Mouse (Mus musculus): ENCODE measurements at regions not wholly inside any gene's neighbourhood (a gene's known extent, or its start where the extent isn't known, plus 50 kb on each side); places are given as distances from the start of the nearest gene placed in this dataset.

- intact Hi-C loops (cut with DNase I) = no loop called here
- no peak for TF ChIP-seq CTCF (IDR thresholded peaks at IDR 0.05)
- Histone ChIP-seq H3K4me3 (no peak overlapping the region), H3K27ac (no peak overlapping the region)
- no peak for DNase-seq
Measured at GRCm38 (mm10) chr8:79554311-79554710, 85.1 kb upstream of the Otud4 start.

DNA sequence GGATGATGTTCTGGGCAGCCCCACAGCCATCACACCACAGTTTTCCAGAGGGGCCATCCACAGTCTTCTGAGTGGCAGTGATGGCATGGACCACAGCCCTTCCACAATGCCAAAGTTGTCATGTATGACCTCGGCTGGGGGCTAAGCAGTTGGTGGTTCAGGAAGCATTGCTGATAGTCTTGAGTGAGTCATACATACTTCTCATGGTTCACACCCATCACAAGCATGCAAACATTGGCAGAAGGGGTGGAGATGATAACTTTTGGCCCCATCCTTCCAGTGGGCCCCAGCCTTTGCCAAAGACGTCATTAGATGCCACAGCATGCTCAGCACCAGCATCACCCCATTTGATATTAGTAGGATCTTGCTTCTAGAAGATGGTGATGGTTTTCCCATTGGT, 89.3 kb upstream of the Otud4 start:
- H3K27ac ChIP-seq = no peak overlapping the region
- intact Hi-C loops (cut with DNase I) = no loop called here
- H3K4me3 ChIP-seq = no peak overlapping the region
- DNase-seq = no peak
- no peak for TF ChIP-seq CTCF (IDR thresholded peaks at IDR 0.05)

DNA sequence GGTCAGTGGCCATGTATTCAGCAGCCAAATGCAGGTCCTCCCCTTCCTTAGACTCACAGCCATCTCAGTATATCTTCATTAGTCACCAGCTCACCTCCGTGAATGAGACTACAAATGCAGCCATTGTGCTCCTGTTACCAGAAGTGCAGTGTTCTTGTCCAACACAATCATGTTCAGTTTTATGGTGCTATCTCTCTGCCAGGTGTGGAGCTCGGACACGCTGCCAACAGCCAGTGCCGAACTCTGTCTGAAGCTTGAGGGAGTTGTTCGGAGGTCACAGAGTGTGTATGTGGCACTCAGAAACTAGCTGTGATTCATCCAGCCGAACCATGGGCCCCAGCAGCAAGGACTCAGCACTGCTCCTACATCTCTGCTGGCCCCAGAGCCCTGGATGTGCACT, 91.3 kb upstream of the Otud4 start:
- TF ChIP-seq CTCF (IDR thresholded peaks at IDR 0.05) = no peak
- intact Hi-C loops (cut with DNase I) = no loop called here
- DNase-seq = no peak
- Histone ChIP-seq H3K27ac (no peak overlapping the region), H3K4me3 (no peak overlapping the region)

GRCm38 (mm10) chr8:79545866-79546373, 93.5 kb upstream of the Otud4 start:
- H3K27ac ChIP-seq = no peak overlapping the region
- no peak for TF ChIP-seq CTCF (IDR thresholded peaks at IDR 0.05)
- DNase-seq = no peak
- H3K4me3 ChIP-seq = no peak overlapping the region
- intact Hi-C loops (cut with DNase I) = no loop called here

GRCm38 (mm10) chr8:79542461-79542860, 97.0 kb upstream of the Otud4 start:
- TF ChIP-seq CTCF (IDR thresholded peaks at IDR 0.05) = no peak
- Histone ChIP-seq H3K27ac (no peak overlapping the region), H3K4me3 (no peak overlapping the region)
- no peak for DNase-seq
- intact Hi-C loops (cut with DNase I) = no loop called here

DNA sequence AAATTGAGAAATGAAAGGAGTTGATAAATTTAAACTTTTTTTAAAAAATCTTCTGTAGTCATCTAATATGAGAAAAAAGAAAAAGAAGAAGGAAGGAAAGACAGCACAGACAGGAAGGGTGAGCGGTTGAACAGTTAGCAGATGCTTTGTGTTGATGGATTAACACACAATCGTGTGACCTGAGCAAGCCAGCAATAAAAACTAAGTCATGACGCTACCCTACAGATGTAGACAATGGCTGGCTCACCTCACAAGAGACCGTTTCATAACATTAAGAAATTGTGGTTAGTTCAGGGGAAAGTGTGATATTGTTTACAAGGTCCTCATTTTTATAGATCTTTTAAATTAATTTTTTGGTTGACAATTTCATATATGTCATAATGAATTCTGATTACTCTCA, 99.4 kb upstream of the Otud4 start:
- H3K4me3 ChIP-seq = no peak overlapping the region
- no peak overlapping the region for H3K27ac ChIP-seq
- intact Hi-C loops (cut with DNase I) = no loop called here
- no peak for TF ChIP-seq CTCF (IDR thresholded peaks at IDR 0.05)
- no peak for DNase-seq

DNA sequence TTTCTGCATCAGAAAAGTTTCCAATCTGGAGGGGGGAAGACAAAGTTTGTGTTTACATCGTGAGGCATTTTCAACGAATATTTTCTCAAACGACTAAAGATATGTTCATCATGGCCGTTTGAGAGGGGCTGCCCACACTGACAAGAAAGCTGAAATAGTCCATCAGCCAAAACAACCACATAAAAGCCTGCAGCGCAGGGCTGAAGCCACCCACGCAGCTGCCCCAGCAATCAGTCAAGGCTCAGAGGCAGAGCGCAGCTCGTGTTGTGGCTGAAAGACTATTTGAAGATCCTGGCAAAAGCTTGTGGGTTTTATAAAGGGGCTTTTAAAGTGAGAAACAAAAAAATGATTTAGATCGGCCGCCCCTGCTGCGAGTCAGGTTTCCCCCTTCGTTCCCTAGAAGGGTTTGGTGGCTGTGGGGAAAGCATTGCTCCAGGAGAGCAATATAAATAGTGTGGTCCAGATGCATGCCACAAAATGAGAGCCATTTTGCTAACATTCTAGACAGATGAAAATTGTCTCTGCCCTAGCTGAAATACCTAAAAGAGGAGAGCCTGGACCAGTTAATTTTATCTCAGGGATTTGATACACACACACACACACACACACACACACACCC, 105.0 kb upstream of the Otud4 start:
- no peak overlapping the region for H3K4me3 ChIP-seq
- TF ChIP-seq CTCF (IDR thresholded peaks at IDR 0.05) = no peak
- H3K27ac ChIP-seq = no peak overlapping the region
- no peak for DNase-seq
- intact Hi-C loops (cut with DNase I) = no loop called here

DNA sequence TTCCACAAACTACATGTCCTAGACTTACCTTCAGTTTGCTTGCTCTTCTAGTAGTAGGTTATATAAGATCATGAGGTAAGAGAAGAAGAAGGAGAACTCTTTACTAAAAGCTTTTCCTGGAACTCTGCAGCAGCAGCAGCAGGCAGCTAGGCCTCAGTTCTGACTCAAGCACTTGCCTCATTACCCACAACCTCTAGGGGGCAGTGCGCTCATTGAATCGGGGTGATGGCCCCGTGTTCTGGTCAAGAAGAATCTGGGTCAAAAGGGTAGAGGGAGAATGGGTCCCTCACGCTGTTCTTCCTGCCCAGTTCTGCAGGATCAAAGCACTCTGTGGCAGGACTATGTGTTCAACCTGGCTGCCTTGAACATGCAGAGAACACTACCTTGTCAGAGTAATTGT, 109.9 kb upstream of the Otud4 start:
- no peak overlapping the region for H3K4me3 ChIP-seq
- intact Hi-C loops (cut with DNase I) = no loop called here
- TF ChIP-seq CTCF (IDR thresholded peaks at IDR 0.05) = peak; percentile 45
- DNase-seq = peak; percentile 26
- H3K27ac ChIP-seq = no peak overlapping the region

DNA sequence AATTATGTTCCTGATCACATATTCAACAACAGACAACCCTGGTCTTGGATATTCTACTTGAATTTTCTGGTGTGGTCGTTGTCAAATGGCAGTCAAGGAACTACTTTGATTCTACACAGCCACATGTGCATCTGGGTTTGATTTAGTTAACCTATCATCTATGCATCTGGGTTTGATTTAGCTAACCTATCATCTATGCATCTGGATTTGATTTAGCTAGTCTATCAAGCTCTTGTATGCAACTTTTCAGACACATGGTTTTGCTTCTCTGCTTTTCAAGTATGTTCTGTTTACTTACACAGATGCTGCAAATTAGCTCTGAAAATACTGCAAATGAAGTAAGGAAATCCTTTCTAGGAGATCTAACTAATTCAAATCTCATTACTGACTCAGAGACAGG, 117.4 kb upstream of the Otud4 start:
- Histone ChIP-seq H3K27ac (no peak overlapping the region), H3K4me3 (no peak overlapping the region)
- intact Hi-C loops (cut with DNase I) = no loop called here
- DNase-seq = no peak
- no peak for TF ChIP-seq CTCF (IDR thresholded peaks at IDR 0.05)

GRCm38 (mm10) chr8:79518966-79519365, 119.6 kb upstream of the Smad1 start:
- TF ChIP-seq CTCF (IDR thresholded peaks at IDR 0.05) = no peak
- Histone ChIP-seq H3K4me3 (no peak overlapping the region), H3K27ac (no peak overlapping the region)
- DNase-seq = peak; percentile 39
- intact Hi-C loops (cut with DNase I) = no loop called here

- TF ChIP-seq CTCF (IDR thresholded peaks at IDR 0.05) = no peak
- intact Hi-C loops (cut with DNase I) = no loop called here
- Histone ChIP-seq H3K27ac (no peak overlapping the region), H3K4me3 (no peak overlapping the region)
- DNase-seq = no peak
Measured at GRCm38 (mm10) chr8:79515282-79515783, 116.0 kb upstream of the Smad1 start.

GRCm38 (mm10) chr8:79514655-79515278, 115.4 kb upstream of the Smad1 start:
- TF ChIP-seq CTCF (IDR thresholded peaks at IDR 0.05) = no peak
- no peak for DNase-seq
- intact Hi-C loops (cut with DNase I) = no loop called here
- Histone ChIP-seq H3K4me3 (no peak overlapping the region), H3K27ac (no peak overlapping the region)

GRCm38 (mm10) chr8:79508597-79508996, 109.3 kb upstream of the Smad1 start:
- intact Hi-C loops (cut with DNase I) = no loop called here
- no peak for DNase-seq
- Histone ChIP-seq H3K27ac (no peak overlapping the region), H3K4me3 (no peak overlapping the region)
- no peak for TF ChIP-seq CTCF (IDR thresholded peaks at IDR 0.05)

DNA sequence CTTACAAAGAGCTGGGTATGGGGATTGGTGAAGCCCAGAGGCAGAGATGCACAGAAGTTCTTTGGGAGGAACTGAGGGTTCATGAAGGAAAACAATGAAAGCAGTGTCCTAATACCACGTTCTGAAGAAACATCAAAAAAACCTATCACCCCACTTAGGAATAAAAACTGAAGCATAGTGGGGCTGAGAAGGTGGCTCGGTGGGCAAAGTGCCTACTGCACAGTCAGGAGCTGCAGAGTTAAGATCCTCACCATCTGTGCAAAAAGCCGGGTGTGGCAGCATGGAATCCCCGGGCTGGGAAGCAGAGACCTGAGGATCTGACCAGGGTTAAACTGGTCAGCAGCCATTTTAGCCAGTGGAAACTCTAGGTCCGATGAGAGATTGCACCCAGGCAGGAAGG, 106.1 kb upstream of the Smad1 start:
- TF ChIP-seq CTCF (IDR thresholded peaks at IDR 0.05) = no peak
- DNase-seq = no peak
- H3K27ac ChIP-seq = no peak overlapping the region
- no peak overlapping the region for H3K4me3 ChIP-seq
- intact Hi-C loops (cut with DNase I) = no loop called here

Data from gastrocnemius, adult 2 months (tissue).